Mouse (Mus musculus): ENCODE measurements at regions not wholly inside any gene's neighbourhood (a gene's known extent, or its start where the extent isn't known, plus 50 kb on each side); places are given as distances from the start of the nearest gene placed in this dataset.

DNA sequence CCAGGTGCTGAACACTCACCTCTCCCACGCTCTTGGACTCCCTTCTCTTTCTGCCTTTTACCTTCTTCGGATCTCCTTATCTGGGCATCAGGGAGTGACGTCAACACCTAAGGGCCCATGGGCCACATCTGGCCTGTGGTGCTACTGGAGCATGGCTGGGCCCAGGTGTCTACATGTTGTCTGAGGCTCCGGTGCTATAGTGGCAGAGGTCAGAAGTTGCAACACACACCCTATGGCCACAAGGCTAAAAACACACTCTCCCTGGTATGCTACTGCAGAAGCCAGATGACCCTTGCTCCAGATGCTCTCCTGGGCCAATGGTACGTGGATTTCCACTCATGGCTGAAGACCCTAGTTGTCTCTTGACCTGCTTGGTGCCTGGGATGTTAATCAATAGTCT is 112.1 kb upstream of the Irx3 start:
- H3K4me1 ChIP-seq (ENCODE audit: control insufficient read depth, insufficient read depth, low read length) = no peaks in the 10 kb centered on the region
- no peak for TF ChIP-seq POLR2A (IDR thresholded peaks at IDR 0.05; ENCODE audit: extremely low read depth, insufficient read depth, low read length)
- no peak for TF ChIP-seq CTCF (IDR thresholded peaks at IDR 0.05; ENCODE audit: extremely low read depth, insufficient read depth, low read length)

DNA sequence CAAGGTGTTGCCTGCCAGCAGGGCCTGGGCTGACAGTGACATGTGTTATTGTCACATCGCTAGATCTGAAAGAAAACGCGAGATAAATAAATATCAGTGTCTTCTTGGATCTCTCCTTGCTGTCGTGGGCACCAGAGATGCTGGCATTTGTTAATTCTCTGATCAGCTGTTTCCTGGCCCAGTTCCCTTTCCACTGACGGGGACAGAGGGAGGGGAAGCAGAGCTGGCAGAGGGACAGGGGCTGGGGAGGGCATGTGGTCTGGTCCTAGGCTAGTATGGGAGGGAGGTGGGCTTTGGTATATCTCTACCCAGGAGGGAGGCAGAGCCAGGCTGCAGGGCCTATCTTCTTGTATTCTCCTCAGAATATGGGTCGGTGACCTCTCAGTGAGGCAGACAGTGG is 111.3 kb upstream of the Irx3 start:
- no peak overlapping the region for H3K4me3 ChIP-seq (ENCODE audit: insufficient read depth, low read length)
- no peak overlapping the region for H3K27ac ChIP-seq (ENCODE audit: insufficient read depth, low read length)
- no peak for TF ChIP-seq POLR2A (IDR thresholded peaks at IDR 0.05; ENCODE audit: extremely low read depth, insufficient read depth, low read length)
- TF ChIP-seq CTCF (IDR thresholded peaks at IDR 0.05; ENCODE audit: extremely low read depth, insufficient read depth, low read length) = no peak
- H3K4me1 ChIP-seq (ENCODE audit: control insufficient read depth, insufficient read depth, low read length) = no peaks in the 10 kb centered on the region

More for the DNA sequence above, 112.1 kb upstream of the Irx3 start:
- no peak overlapping the region for H3K4me3 ChIP-seq (ENCODE audit: insufficient read depth, low read length)
- H3K27ac ChIP-seq (ENCODE audit: insufficient read depth, low read length) = no peak overlapping the region

DNA sequence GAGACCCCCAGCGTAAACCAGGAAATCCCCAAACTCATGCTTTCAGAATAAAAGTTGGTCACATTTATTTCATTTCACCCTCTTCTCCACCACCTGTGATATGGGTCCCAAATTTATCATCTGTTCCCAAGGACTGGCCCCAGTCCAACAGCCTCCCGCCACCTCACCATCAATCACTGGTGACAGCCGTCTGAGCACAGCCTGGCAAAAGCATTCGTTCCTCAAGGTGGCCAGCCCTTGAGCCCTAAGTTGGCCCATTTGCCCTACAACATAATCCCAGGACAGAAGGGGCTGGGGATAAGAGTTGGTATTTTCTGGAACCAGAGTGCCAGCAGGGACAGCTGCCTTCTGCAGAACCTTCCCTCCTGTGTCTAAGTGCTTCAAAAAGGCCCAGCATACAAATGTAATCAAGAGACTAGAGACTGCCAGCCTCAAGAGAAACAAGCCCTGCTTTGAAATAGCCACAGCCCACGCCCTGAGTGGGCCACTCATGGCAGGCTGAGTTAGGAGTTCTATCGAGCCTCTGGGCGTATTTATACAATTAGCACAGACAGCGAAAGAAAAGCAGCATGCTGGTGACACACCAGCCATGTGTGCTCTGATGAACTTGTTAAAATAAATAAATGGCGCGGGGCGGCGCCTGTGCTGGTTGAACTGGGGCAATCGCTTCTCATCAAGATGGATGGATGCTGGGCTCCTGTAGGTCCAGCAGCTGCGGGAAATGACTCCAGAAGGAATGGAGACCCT is 107.9 kb upstream of the Irx3 start:
- TF ChIP-seq POLR2A (IDR thresholded peaks at IDR 0.05; ENCODE audit: extremely low read depth, insufficient read depth, low read length) (no peak), CTCF (IDR thresholded peaks at IDR 0.05; ENCODE audit: extremely low read depth, insufficient read depth, low read length) (no peak)
- H3K27ac ChIP-seq (ENCODE audit: insufficient read depth, low read length) = no peak overlapping the region
- no peak overlapping the region for H3K4me3 ChIP-seq (ENCODE audit: insufficient read depth, low read length)
- no peaks in the 10 kb centered on the region for H3K4me1 ChIP-seq (ENCODE audit: control insufficient read depth, insufficient read depth, low read length)

DNA sequence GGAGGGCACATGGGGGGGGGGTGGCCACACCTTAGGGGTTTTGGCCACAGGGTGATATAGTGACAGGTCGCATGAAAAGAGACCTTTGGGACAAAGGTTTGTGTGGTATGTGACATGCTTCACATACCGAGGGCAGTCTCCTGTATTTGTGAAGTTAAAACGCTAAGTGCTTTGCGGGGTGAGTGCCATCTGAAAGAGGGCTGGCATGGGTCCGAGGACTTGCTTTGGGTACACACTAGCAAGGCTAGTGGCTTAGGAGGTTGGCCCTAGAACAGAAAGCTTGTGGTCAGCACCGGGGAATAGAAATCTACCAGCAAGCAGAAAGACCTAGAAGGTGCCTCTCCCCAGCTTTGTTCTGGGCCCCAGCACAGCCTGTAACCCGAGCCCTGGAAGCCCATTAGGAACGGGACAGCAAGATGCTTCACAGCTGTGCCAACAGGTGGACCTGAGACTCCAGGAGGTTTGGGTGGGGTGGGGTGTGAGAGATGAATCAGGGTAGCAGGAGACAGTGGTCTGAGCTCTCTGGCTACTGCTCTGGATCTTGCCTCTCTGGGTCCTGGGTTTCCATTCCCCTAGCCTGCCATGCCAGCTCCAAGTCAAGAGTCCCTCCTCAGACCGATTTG is 107.0 kb upstream of the Irx3 start:
- no peak overlapping the region for H3K27ac ChIP-seq (ENCODE audit: insufficient read depth, low read length)
- H3K4me3 ChIP-seq (ENCODE audit: insufficient read depth, low read length) = no peak overlapping the region
- no peak for TF ChIP-seq CTCF (IDR thresholded peaks at IDR 0.05; ENCODE audit: extremely low read depth, insufficient read depth, low read length)
- no peak for TF ChIP-seq POLR2A (IDR thresholded peaks at IDR 0.05; ENCODE audit: extremely low read depth, insufficient read depth, low read length)
- no peaks in the 10 kb centered on the region for H3K4me1 ChIP-seq (ENCODE audit: control insufficient read depth, insufficient read depth, low read length)

DNA sequence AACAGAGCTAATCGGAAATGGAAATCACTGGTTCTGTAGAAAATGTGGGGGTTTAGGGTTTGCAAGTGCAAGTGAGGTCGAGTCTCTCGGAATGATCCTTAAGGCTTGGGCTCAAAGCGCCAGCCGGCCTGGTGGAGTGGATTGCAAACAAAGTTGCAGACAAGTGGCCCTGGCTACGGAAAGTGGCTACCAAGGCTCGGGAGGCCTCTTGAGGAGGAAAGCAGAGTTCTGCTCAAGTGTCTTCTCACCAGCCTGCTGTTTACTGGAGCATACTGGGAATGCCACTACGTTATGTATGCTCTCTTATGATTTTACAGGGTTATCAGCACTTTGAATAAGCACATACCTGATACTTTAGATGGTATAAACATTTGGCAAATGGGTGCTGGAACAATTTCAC is 105.3 kb upstream of the Irx3 start:
- H3K4me1 ChIP-seq (ENCODE audit: control insufficient read depth, insufficient read depth, low read length) = no peaks in the 10 kb centered on the region
- no peak overlapping the region for H3K27ac ChIP-seq (ENCODE audit: insufficient read depth, low read length)
- no peak overlapping the region for H3K4me3 ChIP-seq (ENCODE audit: insufficient read depth, low read length)
- no peak for TF ChIP-seq CTCF (IDR thresholded peaks at IDR 0.05; ENCODE audit: extremely low read depth, insufficient read depth, low read length)
- TF ChIP-seq POLR2A (IDR thresholded peaks at IDR 0.05; ENCODE audit: extremely low read depth, insufficient read depth, low read length) = no peak

DNA sequence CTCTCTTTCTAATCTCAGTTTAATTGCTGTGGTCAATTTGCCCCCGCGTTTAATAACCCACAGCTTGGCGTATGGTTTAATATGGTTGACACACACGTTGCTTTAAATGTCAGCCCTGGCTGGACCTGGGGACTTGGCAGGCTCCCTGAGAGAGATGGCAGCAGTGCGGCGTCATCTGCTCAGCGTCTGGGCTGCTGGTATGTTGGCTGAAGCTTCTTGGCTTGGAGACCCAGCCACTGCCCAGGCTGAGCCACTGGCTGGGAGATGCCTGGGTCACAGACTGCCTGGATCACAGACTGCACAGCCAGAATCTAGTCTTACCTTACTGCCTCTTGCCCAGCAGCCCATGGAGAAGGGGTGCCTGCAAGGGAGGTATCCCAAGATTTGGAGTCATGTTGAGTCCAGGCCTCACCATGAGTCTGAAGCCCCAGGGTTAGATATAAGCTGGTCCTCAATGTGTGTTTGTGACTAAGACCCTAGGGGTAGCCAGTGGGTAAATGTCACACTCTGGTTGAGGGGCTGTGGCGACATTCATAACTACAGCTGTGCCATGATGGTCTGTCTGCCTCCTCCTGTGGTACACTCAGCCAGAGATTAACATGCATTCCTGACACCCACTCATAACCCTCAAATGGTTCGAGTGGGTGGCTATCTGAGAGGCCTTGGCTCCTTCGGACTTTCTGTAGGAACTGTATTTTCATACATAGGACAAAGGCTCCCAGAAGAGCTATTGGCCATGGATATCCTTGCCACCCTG is 99.8 kb upstream of the Irx3 start:
- Histone ChIP-seq H3K27ac (ENCODE audit: insufficient read depth, low read length) (no peak overlapping the region), H3K4me1 (ENCODE audit: control insufficient read depth, insufficient read depth, low read length) (no peaks in the 10 kb centered on the region), H3K4me3 (ENCODE audit: insufficient read depth, low read length) (no peak overlapping the region)
- TF ChIP-seq POLR2A (IDR thresholded peaks at IDR 0.05; ENCODE audit: extremely low read depth, insufficient read depth, low read length) (no peak), CTCF (IDR thresholded peaks at IDR 0.05; ENCODE audit: extremely low read depth, insufficient read depth, low read length) (no peak)

DNA sequence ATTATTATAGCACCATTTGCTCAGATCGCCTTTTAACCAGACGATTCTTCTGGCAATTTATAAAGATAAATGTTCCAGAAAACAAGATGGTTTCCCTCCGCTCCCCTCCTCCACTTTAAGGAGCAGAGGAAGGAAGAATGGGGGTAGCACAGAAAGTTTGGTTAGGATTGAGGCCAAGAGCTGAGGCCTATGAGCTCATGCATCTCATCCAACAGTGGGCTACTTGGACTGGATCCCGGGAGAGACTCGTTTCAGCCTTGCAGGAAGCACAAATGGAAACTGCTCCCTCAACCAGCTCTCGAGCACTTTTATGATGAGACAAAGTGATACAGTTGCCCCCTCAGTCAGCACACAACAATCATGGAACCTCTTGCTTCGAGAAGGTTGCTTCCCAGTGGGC is 97.9 kb upstream of the Irx3 start:
- no peak overlapping the region for H3K27ac ChIP-seq (ENCODE audit: insufficient read depth, low read length)
- no peak overlapping the region for H3K4me3 ChIP-seq (ENCODE audit: insufficient read depth, low read length)
- TF ChIP-seq POLR2A (IDR thresholded peaks at IDR 0.05; ENCODE audit: extremely low read depth, insufficient read depth, low read length) (no peak), CTCF (IDR thresholded peaks at IDR 0.05; ENCODE audit: extremely low read depth, insufficient read depth, low read length) (no peak)
- H3K4me1 ChIP-seq (ENCODE audit: control insufficient read depth, insufficient read depth, low read length) = no peaks in the 10 kb centered on the region

DNA sequence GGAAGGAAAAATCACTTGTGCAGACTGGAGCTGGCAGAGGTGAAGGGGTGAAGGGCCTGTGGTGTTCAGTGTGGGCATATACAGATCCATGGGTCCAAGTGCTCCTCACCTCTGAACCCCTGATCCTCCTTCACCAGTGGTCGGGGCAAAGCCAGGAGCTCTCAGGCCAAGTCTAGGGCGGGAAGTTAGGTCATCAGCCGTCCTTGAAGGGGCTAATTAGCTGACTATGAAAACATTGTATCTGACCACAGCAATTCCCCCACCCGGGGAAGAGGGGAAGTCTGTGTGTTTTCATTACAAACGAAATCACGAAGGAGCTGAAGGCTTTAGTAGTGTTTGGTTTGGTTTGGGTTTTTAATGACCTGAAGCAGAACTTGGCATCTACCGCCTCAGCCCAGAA is 95.5 kb upstream of the Irx3 start:
- no peaks in the 10 kb centered on the region for H3K4me1 ChIP-seq (ENCODE audit: control insufficient read depth, insufficient read depth, low read length)
- H3K27ac ChIP-seq (ENCODE audit: insufficient read depth, low read length) = no peak overlapping the region
- TF ChIP-seq POLR2A (IDR thresholded peaks at IDR 0.05; ENCODE audit: extremely low read depth, insufficient read depth, low read length) (no peak), CTCF (IDR thresholded peaks at IDR 0.05; ENCODE audit: extremely low read depth, insufficient read depth, low read length) (no peak)
- H3K4me3 ChIP-seq (ENCODE audit: insufficient read depth, low read length) = no peak overlapping the region

DNA sequence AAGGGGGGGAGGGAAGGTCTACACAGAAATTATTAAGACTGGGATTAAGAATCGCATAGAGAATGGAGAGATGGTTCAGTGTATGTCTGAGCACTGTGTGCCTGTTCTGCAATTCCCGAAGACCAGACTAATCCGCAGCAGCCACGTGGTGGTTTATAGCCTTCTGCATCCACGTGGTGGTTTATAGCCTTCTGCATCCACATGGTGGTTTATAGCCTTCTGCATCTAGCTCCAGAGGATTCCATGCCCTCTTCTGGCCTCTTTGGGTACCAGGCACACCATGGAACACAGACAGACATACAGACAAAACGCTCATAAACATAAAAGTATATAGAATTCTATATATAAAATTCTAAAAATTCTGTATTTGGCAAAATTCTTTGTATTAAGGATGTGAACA is 94.1 kb upstream of the Irx3 start:
- no peak overlapping the region for H3K27ac ChIP-seq (ENCODE audit: insufficient read depth, low read length)
- no peaks in the 10 kb centered on the region for H3K4me1 ChIP-seq (ENCODE audit: control insufficient read depth, insufficient read depth, low read length)
- TF ChIP-seq CTCF (IDR thresholded peaks at IDR 0.05; ENCODE audit: extremely low read depth, insufficient read depth, low read length) (no peak), POLR2A (IDR thresholded peaks at IDR 0.05; ENCODE audit: extremely low read depth, insufficient read depth, low read length) (no peak)
- no peak overlapping the region for H3K4me3 ChIP-seq (ENCODE audit: insufficient read depth, low read length)
